Mouse (Mus musculus) intestine, postnatal 0 days (tissue): ENCODE data around the gene Clcn6. TPM values are rescaled to one million over a fixed set of nuclear protein-coding genes. Genes with fewer than 3 reads are reported as not detected.

ENCODE experiments used
- ATAC-seq: fragments of 200-750 bp; cut with Nextera tagmentation; 2 replicates; pipeline ENCODE4 v1.8.0; 2017; ENCODE audit warnings: mild to moderate bottlenecking, moderate TSS enrichment, moderate library complexity
- H3K27ac ChIP-seq: fragments of 300-500 bp; sonication (generic); 2 replicates; pipeline ENCODE4 v1.5.1; 2014; ENCODE audit warnings: mild to moderate bottlenecking, low read depth, low read length, moderate library complexity
- H3K27me3 ChIP-seq: fragments of 300-500 bp; sonication (generic); replicated peaks from 2 replicates; pipeline ENCODE4 v1.6.1; 2014; ENCODE audit warnings: low read length, mixed read lengths; ENCODE audit not compliant: control insufficient read depth, insufficient read depth
- H3K36me3 ChIP-seq: fragments of 300-500 bp; sonication (generic); 2 replicates; pipeline ENCODE4 v1.6.1; 2014; ENCODE audit warnings: mild to moderate bottlenecking, moderate library complexity; ENCODE audit not compliant: control insufficient read depth, insufficient read depth
- H3K4me1 ChIP-seq: fragments of 300-500 bp; sonication (generic); replicated peaks from 2 replicates; pipeline ENCODE4 v1.6.1; 2014; ENCODE audit warnings: antibody characterized with exemption, low read length, mixed read lengths; ENCODE audit not compliant: control insufficient read depth, insufficient read depth
- H3K4me2 ChIP-seq: fragments of 300-500 bp; sonication (generic); replicated peaks from 2 replicates; pipeline ENCODE4 v1.6.1; 2014; ENCODE audit warnings: low read depth, mild to moderate bottlenecking, moderate library complexity
- H3K4me3 ChIP-seq: fragments of 300-500 bp; sonication (generic); 2 replicates; pipeline ENCODE4 v1.5.1; 2014; ENCODE audit warnings: low read depth, low read length
- H3K9ac ChIP-seq: fragments of 300-500 bp; sonication (generic); 2 replicates; pipeline ENCODE4 v1.6.1; 2014; ENCODE audit warnings: mild to moderate bottlenecking, low read depth, low read length
- H3K9me3 ChIP-seq: fragments of 300-500 bp; sonication (generic); 2 replicates; pipeline ENCODE4 v1.6.1; 2016; ENCODE audit warnings: mixed run types; ENCODE audit not compliant: control insufficient read depth
- CTCF ChIP-seq: sonication (generic); IDR thresholded peaks from 2 replicates; pipeline ENCODE4 v1.5.1; 2016; ENCODE audit warnings: low read depth, mild to moderate bottlenecking, control low read depth, antibody characterized with exemption, moderate library complexity
- WGBS: fragments of 180-500 bp; shearing (Covaris S2); extraction: QIAGEN DNeasy Blood & Tissue Kit; methylation state at CpG from one replicate; pipeline ENCODE4 v1.1.7; 2014; 5-methylcytosine and 5-hydroxymethylcytosine counted together
- polyA plus RNA-seq: library from polyadenylated mRNA; unstranded; fragments of >200 nt; fragmentation: Nextera tagmentation; extraction: Ambion mirVana; gene quantifications from 2 replicates; pipeline ENCODE4 v1.2.1, GENCODE M21; 2015

Clcn6 gene
- polyA plus RNA-seq, 1 experiment from 2014 or later = 2.5 TPM

DNA sequence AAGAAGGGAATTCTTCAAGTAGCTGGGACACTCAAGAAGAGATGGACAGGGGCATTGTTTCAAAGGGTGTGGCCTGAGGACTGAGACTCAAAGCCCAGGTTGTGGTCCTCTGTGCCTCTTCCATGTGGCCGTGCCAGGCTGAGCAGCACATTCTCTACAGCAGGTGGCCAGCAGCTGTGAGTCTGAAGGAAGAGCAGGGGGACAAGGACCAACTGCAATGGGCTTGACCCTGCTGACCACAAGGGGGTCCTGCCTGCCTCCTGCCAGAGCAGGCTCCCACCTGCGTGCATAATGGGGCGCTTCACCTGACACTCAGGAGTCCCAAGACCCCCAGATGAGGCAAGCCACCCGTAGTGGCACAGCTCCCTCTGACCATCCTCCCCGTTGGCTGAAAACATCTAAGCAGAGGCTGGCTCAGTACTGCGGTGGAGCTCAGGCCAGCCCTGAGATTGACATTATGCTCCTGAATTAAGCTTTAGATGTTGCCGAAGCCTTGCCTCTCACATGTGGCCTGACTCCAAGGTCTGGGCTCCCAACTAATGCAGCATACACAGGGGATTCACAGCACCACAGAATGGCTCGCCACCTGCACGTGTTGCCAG, 19.7 kb upstream of the Clcn6 start:
- Histone ChIP-seq H3K4me1 (no peaks in the 10 kb centered on the region), H3K4me2 (no peak overlapping the region), H3K27ac (no peak overlapping the region), H3K36me3 (peaks cover 50% of the 10 kb centered on the region), H3K9ac (no peak overlapping the region), H3K4me3 (no peak overlapping the region), H3K9me3 (no peaks in the 10 kb centered on the region), H3K27me3 (no peaks in the 10 kb centered on the region)
- 91% methylated on average over 9 of the region's 9 CpGs for WGBS
- TF ChIP-seq CTCF = no peak
- no peak for ATAC-seq

DNA sequence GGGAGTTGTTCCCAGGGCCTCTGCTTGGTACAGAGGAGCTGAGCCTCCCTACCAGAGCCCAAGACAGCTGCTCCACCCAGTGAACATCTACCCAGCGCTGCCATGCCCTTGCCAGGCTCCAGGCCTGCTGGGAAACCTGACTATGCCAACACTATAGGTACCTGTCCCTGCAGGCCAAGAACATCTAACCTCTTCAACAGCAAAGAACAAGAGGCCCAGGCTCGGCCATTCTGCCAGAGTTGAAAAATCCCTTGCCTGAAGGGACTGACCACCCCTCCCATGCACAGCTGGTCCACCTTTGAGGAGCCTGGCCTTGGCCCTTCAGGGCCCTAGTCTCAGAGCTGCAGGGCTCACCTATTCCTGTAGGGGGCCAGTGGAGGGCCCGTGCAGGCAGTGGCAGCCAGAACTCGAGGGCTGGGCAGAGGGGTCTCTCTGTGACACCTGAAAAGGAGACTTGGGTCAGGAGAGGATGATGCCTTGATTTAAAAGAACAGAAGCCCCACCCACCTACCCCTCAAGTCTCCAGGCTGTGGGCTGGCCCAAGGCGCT, 19.1 kb upstream of the Clcn6 start:
- Histone ChIP-seq H3K9ac (no peak overlapping the region), H3K4me1 (no peaks in the 10 kb centered on the region), H3K36me3 (peaks cover 56% of the 10 kb centered on the region), H3K27ac (no peak overlapping the region), H3K27me3 (no peaks in the 10 kb centered on the region), H3K9me3 (no peaks in the 10 kb centered on the region), H3K4me2 (no peak overlapping the region), H3K4me3 (no peak overlapping the region)
- 61% methylated on average over 5 of the region's 5 CpGs for WGBS
- ATAC-seq = no peak
- peak; percentile 46 for TF ChIP-seq CTCF

DNA sequence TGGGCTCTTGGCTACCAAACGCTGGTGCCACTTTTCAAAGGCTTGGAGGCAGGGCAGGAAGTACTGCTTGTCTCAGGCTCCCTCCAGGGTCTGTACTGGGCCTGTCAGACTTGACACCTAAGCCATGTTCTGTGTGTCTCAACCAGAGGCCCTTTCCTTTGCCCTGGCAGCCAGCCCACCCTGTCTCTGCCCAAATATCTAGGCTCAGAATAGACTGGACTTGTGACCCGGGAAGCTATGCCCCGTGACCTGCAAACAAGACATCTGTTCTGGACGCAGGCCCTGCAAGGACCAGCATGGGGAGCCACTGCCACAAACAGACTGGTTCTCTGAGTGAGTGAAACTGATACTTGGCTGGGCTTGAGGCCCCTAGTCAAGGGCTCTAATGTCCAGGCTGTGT, 18.2 kb upstream of the Clcn6 start:
- no peak for ATAC-seq
- H3K36me3 ChIP-seq = peaks cover 65% of the 10 kb centered on the region
- TF ChIP-seq CTCF = no peak
- WGBS = 88% methylated on average over 4 of the region's 4 CpGs
- H3K4me2 ChIP-seq = no peak overlapping the region
- H3K27me3 ChIP-seq = no peaks in the 10 kb centered on the region
- no peaks in the 10 kb centered on the region for H3K4me1 ChIP-seq
- no peak overlapping the region for H3K4me3 ChIP-seq
- no peak overlapping the region for H3K27ac ChIP-seq
- H3K9me3 ChIP-seq = no peaks in the 10 kb centered on the region
- no peak overlapping the region for H3K9ac ChIP-seq

DNA sequence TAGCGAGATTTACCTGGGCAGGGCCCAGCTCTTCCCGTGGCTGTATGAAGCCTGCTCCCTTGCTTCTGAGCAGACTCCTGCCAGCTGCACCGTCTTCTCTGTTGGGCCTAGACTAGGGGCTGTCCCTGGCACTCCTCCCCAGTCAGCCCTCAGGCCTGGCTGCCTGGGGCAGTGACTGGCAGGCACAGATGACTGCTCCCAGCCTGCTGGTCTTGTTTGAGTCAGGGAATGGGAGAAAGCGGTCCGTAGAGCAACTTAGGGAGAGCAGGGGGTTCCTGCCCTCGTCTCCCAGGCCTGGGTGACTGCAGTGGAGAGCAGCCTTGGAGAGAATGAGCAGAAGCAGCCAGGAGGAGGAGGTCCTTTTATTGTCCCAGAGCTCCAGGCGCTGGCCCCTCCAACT, 17.6 kb upstream of the Clcn6 start:
- Histone ChIP-seq H3K9me3 (no peaks in the 10 kb centered on the region), H3K27ac (no peak overlapping the region), H3K9ac (no peak overlapping the region), H3K27me3 (no peaks in the 10 kb centered on the region), H3K4me2 (no peak overlapping the region), H3K36me3 (peaks cover 71% of the 10 kb centered on the region), H3K4me1 (no peaks in the 10 kb centered on the region), H3K4me3 (no peak overlapping the region)
- ATAC-seq = no peak
- 79% methylated on average over 7 of the region's 7 CpGs for WGBS
- no peak for TF ChIP-seq CTCF

DNA sequence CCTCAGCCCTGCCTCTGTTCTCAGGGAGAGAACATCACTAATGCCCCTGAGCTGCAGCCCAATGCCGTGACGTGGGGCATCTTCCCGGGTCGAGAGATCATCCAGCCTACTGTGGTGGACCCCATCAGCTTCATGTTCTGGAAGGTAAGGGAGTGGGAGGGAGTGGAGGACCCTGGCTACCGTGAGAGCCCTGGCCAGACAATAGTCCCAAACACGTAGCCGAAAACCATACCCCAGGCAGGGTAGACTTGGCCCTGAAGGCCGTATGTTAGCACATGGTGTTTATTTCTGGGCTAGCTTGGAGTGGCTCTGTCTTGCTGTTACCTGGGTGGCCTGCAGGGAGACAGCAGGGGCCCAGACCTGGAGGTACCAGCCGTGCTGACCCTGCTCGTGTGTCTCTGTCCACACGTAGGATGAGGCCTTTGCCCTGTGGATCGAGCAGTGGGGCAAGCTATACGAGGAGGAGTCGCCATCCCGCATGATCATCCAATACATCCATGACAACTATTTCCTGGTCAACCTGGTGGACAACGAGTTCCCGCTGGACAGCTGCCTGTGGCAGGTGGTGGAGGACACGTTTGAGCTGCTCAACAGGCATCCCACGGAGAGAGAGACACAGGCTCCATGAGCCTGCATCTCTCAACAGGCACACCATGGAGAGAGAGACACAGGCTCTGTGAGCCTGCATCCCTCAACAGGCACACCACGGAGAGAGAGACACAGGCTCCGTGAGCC, 16.5 kb upstream of the Clcn6 start:
- H3K4me1 ChIP-seq = no peaks in the 10 kb centered on the region
- TF ChIP-seq CTCF = no peak
- no peak overlapping the region for H3K4me2 ChIP-seq
- no peak for ATAC-seq
- H3K9me3 ChIP-seq = no peaks in the 10 kb centered on the region
- peaks cover 75% of the 10 kb centered on the region for H3K36me3 ChIP-seq
- H3K4me3 ChIP-seq = no peak overlapping the region
- H3K9ac ChIP-seq = no peak overlapping the region
- H3K27ac ChIP-seq = no peak overlapping the region
- WGBS = 92% methylated on average over 21 of the region's 21 CpGs
- no peaks in the 10 kb centered on the region for H3K27me3 ChIP-seq

DNA sequence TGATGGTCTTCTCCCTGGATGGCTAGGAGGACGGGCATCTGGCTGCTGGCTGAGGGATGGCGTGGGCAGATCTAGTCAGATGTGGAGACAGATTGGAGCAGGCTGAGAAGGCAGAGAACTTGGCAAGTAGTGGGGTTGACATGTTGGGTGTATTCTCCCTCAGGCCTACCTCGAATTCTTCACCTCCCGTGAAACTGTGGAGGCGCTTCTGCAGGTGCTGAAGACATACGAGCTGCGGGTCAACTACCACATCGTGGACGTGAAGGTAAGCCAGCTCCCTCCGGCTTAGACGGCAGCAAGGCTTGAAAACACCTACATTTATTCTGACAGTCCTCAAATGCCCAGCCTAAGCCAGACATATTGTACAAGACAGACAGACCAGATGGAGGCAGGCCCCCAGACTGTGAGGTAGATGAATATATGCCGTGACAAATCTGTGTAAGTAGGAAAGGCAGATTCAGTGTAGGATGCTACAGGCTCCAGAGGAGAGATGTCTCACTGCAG, 14.8 kb upstream of the Clcn6 start:
- ATAC-seq = no peak
- H3K9me3 ChIP-seq = no peaks in the 10 kb centered on the region
- no peaks in the 10 kb centered on the region for H3K27me3 ChIP-seq
- H3K27ac ChIP-seq = no peak overlapping the region
- WGBS = 91% methylated on average over 12 of the region's 12 CpGs
- no peak overlapping the region for H3K4me3 ChIP-seq
- no peak overlapping the region for H3K9ac ChIP-seq
- no peaks in the 10 kb centered on the region for H3K4me1 ChIP-seq
- peaks cover 81% of the 10 kb centered on the region for H3K36me3 ChIP-seq
- no peak for TF ChIP-seq CTCF
- no peak overlapping the region for H3K4me2 ChIP-seq
